Mouse (Mus musculus) spleen, adult 2 months (tissue): ENCODE measurements at regions not wholly inside any gene's neighbourhood (a gene's known extent, or its start where the extent isn't known, plus 50 kb on each side); places are given as distances from the start of the nearest gene placed in this dataset.
"Not testable (repeated sequence)": the region's sequence is repeated elsewhere in the genome, so short reads cannot be mapped to it uniquely, and the experiment has no call there.

Source experiments
- DNase-seq, 2 experiments: peaks; one replicate each; pipeline versions ENCODE4 v3.0.0 to v3.0.0-alpha.2; 2012 to 2021; ENCODE audit warnings: low spot score in 2 of 2, low read depth in 1 of 2
- H3K27ac ChIP-seq: fragments of 200-500 bp; 2 replicates; pipeline ENCODE4 v1.5.1; 2012; ENCODE audit warnings: low read length, inconsistent platforms; ENCODE audit not compliant: insufficient read depth
- H3K27me3 ChIP-seq: fragments of 200-500 bp; 2 replicates; pipeline ENCODE4 v1.6.1; 2012; ENCODE audit warnings: mild to moderate bottlenecking, moderate library complexity, low read length, inconsistent platforms; ENCODE audit not compliant: control insufficient read depth, insufficient read depth
- H3K36me3 ChIP-seq: fragments of 200-500 bp; 2 replicates; pipeline ENCODE4 v1.6.1; 2012; ENCODE audit warnings: mild to moderate bottlenecking, low read length, inconsistent platforms; ENCODE audit not compliant: control insufficient read depth, insufficient read depth
- H3K4me1 ChIP-seq: fragments of 200-500 bp; 2 replicates; pipeline ENCODE4 v1.6.1; 2011; ENCODE audit warnings: inconsistent platforms; ENCODE audit not compliant: control insufficient read depth, insufficient read depth, insufficient read length
- H3K4me3 ChIP-seq: fragments of 200-500 bp; 2 replicates; pipeline ENCODE4 v1.5.1; 2011; ENCODE audit warnings: mild to moderate bottlenecking, inconsistent platforms; ENCODE audit not compliant: insufficient read depth, insufficient read length; ENCODE audit errors: extremely low read depth
- CTCF ChIP-seq: fragments of 200-500 bp; IDR thresholded peaks from 2 replicates; pipeline ENCODE4 v1.5.1; 2011; ENCODE audit warnings: mild to moderate bottlenecking, inconsistent platforms; ENCODE audit not compliant: insufficient read depth, insufficient read length, insufficient replicate concordance; ENCODE audit errors: extremely low read depth
- POLR2A ChIP-seq: fragments of 200-500 bp; IDR thresholded peaks from 2 replicates; pipeline ENCODE4 v1.6.1; 2011; ENCODE audit warnings: low read depth, low read length, inconsistent platforms
- WGBS: fragments of 180-500 bp; shearing (Covaris S2); methylation state at CpG from one replicate; pipeline ENCODE4 v1.1.7; 2018; 5-methylcytosine and 5-hydroxymethylcytosine counted together

DNA sequence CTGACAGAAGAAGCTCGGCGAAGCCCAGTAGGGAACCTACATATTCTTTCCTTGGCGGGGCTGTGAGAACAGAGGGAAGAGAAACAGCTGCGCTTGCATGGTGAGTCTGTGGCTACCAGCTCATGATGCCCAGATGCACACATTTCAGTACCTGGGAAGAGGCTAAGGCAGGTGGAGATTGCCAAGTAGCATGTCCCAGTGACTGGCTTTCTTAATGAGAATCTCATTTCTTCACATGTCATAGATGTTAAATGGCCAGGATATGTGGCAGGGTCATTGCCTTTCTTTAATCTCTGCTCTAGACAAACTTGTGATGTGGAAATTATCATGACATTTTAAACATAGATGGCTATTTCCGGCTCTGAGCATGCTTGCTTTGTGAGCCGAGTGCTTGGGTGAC, 109.5 kb upstream of the Tns3 start:
- Histone ChIP-seq H3K27ac (no peak overlapping the region), H3K4me3 (no peak overlapping the region), H3K4me1 (no peaks in the 10 kb centered on the region), H3K36me3 (no peaks in the 10 kb centered on the region), H3K27me3 (no peaks in the 10 kb centered on the region)
- TF ChIP-seq CTCF: no peak
- TF ChIP-seq POLR2A: no peak
- WGBS: 84% methylated on average over 6 of the region's 6 CpGs
- DNase-seq: no peak

DNA sequence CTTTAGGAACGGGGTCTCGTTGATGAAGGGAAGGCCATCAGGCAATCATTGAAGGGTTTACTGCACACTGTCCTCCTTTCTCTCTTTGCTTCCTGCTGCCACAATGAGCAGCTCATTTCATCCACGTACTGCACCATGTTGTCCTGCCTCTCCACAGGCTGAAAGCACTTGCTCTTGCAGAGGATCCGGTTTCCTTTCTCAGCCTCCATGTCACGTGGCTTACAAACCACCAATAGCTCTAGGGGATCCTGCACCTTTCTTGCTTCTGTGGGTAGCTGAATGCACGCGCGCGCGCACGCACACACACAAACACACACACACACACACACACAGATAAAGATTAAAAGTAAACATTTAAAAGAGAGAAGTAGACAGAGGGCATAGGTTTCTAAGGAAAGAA, 108.9 kb upstream of the Tns3 start:
- H3K27ac ChIP-seq: no peak overlapping the region
- H3K36me3 ChIP-seq: no peaks in the 10 kb centered on the region
- H3K27me3 ChIP-seq: no peaks in the 10 kb centered on the region
- 83% methylated on average over 11 of the region's 11 CpGs for WGBS
- H3K4me3 ChIP-seq: no peak overlapping the region
- no peaks in the 10 kb centered on the region for H3K4me1 ChIP-seq
- no peak for TF ChIP-seq CTCF
- no peak for TF ChIP-seq POLR2A
- DNase-seq: no peak

DNA sequence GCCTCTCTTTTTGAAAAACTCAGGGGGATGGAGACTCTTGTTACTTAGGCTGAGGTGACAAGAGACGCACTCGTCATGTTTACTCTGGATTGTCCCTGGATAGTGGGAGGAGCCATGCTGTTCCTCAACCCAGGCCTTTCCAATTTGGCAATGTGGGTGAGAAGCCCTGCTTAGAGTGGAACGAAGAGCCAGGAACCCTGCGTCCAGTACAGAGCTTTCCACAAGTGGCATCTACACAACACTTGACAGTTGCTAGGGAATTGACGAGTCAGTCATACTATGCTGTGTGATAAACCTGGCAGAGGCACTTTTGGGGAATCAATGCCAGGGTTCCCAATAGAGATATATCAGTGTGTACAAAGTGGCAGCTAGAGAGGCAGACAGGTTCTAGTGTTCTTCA, 108.2 kb upstream of the Tns3 start:
- WGBS: 95% methylated on average over 5 of the region's 5 CpGs
- Histone ChIP-seq H3K4me1 (no peaks in the 10 kb centered on the region), H3K4me3 (no peak overlapping the region), H3K27me3 (no peaks in the 10 kb centered on the region), H3K27ac (no peak overlapping the region), H3K36me3 (no peaks in the 10 kb centered on the region)
- DNase-seq: no peak
- TF ChIP-seq CTCF (no peak), POLR2A (no peak)

DNA sequence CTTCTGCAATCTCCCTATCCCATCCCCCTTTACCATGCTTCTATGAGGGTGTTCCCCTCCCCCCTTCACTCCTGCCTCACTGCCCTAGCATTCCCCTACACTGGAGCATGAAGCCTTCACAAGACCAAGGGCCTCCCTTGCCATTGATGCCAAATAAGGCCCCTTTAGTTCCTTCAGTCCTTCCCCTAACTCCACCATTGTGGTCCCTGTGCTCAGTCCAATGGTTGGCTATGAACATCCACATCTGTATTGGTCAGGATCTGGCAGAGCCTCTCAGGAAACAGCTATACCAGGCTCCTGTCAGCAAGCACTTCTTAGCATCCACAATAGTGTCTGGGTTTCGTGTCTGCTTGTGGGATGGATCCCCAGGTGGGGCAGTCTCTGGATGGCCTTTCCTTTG, 104.4 kb upstream of the Tns3 start:
- WGBS: 71% methylated on average over 1 of the region's 1 CpGs
- DNase-seq, H3K36me3 ChIP-seq: not testable (repeated sequence)

DNA sequence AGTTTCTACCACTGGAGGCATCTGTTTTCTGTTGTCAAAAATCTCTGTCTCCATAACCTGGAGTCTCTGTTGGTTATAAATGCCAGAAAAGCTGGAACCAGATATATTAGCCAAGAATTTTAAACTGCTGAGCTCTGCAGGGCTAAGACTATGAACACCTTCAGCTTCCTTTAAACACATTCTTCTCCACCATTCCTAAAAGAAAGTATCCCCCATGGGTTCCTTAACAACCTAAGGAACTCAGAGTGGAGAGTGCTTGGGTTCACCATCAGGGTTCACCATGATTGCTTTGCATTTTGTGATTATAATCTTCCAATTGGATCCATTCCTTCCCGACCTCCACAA, 101.2 kb upstream of the Tns3 start:
- no peaks in the 10 kb centered on the region for H3K36me3 ChIP-seq
- WGBS: 85% methylated on average over 1 of the region's 1 CpGs
- DNase-seq: no peak
- H3K27ac ChIP-seq: no peak overlapping the region
- no peak for TF ChIP-seq CTCF
- no peak for TF ChIP-seq POLR2A
- H3K27me3 ChIP-seq: no peaks in the 10 kb centered on the region
- H3K4me3 ChIP-seq: no peak overlapping the region
- H3K4me1 ChIP-seq: no peaks in the 10 kb centered on the region

More for the DNA sequence above, 104.4 kb upstream of the Tns3 start:
- not testable (repeated sequence) for H3K27me3 ChIP-seq, H3K4me1 ChIP-seq, H3K27ac ChIP-seq, H3K4me3 ChIP-seq

DNA sequence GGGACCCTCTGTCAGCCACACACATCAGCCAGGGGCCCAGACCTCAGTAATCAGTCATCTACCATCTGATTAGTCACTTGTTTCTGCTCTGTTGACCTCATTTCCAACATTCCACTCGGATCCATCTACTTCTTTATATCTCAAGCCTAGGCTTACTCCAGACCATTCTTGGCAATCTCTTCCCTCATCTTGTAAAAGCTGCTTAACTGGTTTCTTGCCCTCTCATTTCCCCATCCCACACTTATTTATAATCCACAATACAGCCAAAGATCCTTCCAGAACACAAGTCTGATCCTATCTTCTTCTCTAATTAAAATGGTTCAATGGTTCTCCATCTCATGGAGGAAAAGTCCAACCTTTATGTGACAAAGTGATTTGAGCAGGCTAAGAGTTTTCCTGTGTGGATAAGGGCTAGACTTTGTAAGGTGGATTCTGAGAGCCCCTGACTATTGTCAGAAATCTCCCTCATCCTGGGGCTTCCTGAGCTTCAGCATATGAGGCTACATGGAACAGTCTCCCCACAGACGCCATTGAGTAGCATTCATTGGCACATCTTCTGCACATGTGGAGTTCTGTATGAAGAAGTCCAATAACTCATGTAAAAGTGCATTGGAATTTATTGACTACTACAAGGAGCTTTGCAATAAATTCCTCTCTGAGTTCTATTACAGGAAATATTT, 100.7 kb upstream of the Tns3 start:
- 89% methylated on average over 2 of the region's 2 CpGs for WGBS

DNA sequence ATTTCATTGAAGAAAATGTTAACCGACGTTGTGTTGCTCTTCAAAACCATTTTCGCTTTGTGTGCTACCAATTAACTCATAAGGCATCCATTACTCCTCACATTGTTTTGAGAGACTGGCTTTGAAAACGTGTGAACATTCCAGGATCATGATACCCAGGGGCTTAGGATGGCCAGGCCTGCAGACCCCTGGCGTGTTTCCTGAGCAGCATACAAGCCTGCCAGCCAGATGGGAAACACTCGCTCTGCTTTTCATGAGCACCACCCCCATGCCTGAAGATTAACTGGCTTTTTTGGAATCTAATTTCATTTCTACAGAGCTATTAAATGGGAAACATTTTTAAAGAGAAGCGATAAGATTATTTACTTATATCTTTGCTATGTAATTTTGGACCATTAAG, 99.1 kb upstream of the Tns3 start:
- Histone ChIP-seq H3K27ac (no peak overlapping the region), H3K27me3 (no peaks in the 10 kb centered on the region), H3K4me3 (no peak overlapping the region), H3K36me3 (no peaks in the 10 kb centered on the region), H3K4me1 (no peaks in the 10 kb centered on the region)
- no peak for DNase-seq
- WGBS: 90% methylated on average over 7 of the region's 7 CpGs
- no peak for TF ChIP-seq POLR2A
- no peak for TF ChIP-seq CTCF

More for the DNA sequence above, 100.7 kb upstream of the Tns3 start:
- no peaks in the 10 kb centered on the region for H3K4me1 ChIP-seq
- no peaks in the 10 kb centered on the region for H3K27me3 ChIP-seq
- H3K36me3 ChIP-seq: no peaks in the 10 kb centered on the region
- no peak overlapping the region for H3K4me3 ChIP-seq
- DNase-seq: no peak
- no peak for TF ChIP-seq CTCF
- TF ChIP-seq POLR2A: no peak
- no peak overlapping the region for H3K27ac ChIP-seq
